Mouse (Mus musculus) erythroblast, embryonic 14.5 days (primary cell): ENCODE data around the gene Foxo3.

Source experiments
- GATA1 ChIP-seq: IDR thresholded peaks from 2 replicates; pipeline ENCODE4 v1.6.1; 2012; ENCODE audit warnings: low read length, inconsistent platforms, mixed read lengths
- TAL1 ChIP-seq: IDR thresholded peaks from 3 replicates; pipeline ENCODE4 v1.6.1; 2012; ENCODE audit warnings: low read length, inconsistent platforms, mixed read lengths

- no peak for TF ChIP-seq GATA1
- no peak for TF ChIP-seq TAL1
Measured at GRCm38 (mm10) chr10:42144788-42145187, 131.8 kb downstream of the Foxo3 start.
